Mouse (Mus musculus) ES-E14 (cell line): ENCODE data around the gene Lmntd1. TPM values are rescaled to one million over a fixed set of nuclear protein-coding genes. Genes with fewer than 3 reads are reported as not detected.

Experiments used
- DNase-seq: peaks from one replicate; pipeline ENCODE4 v3.0.0-alpha.2; 2013; ENCODE audit warnings: low read depth, low spot score
- H3K27ac ChIP-seq: 2 replicates; pipeline ENCODE4 v1.5.1; 2012; ENCODE audit warnings: low read depth, mild to moderate bottlenecking, low read length, moderate library complexity, mixed read lengths; ENCODE audit not compliant: poor library complexity, insufficient read depth, severe bottlenecking
- H3K36me3 ChIP-seq: 2 replicates; pipeline ENCODE4 v1.6.1; 2012; ENCODE audit warnings: mild to moderate bottlenecking, low read length, moderate library complexity, mixed read lengths; ENCODE audit not compliant: control insufficient read depth, poor library complexity, insufficient read depth, severe bottlenecking
- H3K4me1 ChIP-seq, 2 experiments: fragments of 150-350 bp in 1 of 2; sonication (generic) in 1 of 2; 2 replicates each; pipeline ENCODE4 v1.6.1; 2012; ENCODE audit warnings: low read length in 2 of 2, mild to moderate bottlenecking in 1 of 2, mixed read lengths in 1 of 2; ENCODE audit not compliant: control insufficient read depth in 2 of 2, insufficient read depth in 2 of 2, poor library complexity in 1 of 2
- H3K4me3 ChIP-seq, 2 experiments: fragments of 150-350 bp in 1 of 2; sonication (generic) in 1 of 2; 2 replicates each; pipeline ENCODE4 v1.5.1; 2012; ENCODE audit warnings: low read length in 2 of 2, low read depth in 1 of 2, mild to moderate bottlenecking in 1 of 2, mixed read lengths in 1 of 2; ENCODE audit not compliant: insufficient read depth in 1 of 2, poor library complexity in 1 of 2, severe bottlenecking in 1 of 2
- H3K9ac ChIP-seq: 2 replicates; pipeline ENCODE4 v1.6.1; 2012; ENCODE audit warnings: low read depth, mild to moderate bottlenecking, low read length, mixed read lengths; ENCODE audit not compliant: poor library complexity, insufficient read depth, severe bottlenecking
- H3K9me3 ChIP-seq: fragments of 150-350 bp; sonication (generic); 2 replicates; pipeline ENCODE4 v1.6.1; 2012; ENCODE audit warnings: low read depth, mild to moderate bottlenecking, low read length; ENCODE audit not compliant: control insufficient read depth, insufficient read depth
- CHD2 ChIP-seq: IDR thresholded peaks from 2 replicates; pipeline ENCODE4 v1.6.1; 2014; ENCODE audit warnings: mild to moderate bottlenecking, low read depth, low read length, inconsistent platforms
- HCFC1 ChIP-seq: IDR thresholded peaks from 2 replicates; pipeline ENCODE4 v1.6.1; 2012; ENCODE audit warnings: low read length, inconsistent platforms, borderline replicate concordance; ENCODE audit not compliant: insufficient read depth
- MAFK ChIP-seq: IDR thresholded peaks from 2 replicates; pipeline ENCODE4 v1.6.1; 2014; ENCODE audit warnings: mild to moderate bottlenecking, low read depth, low read length, inconsistent platforms; ENCODE audit not compliant: insufficient read depth
- ZC3H11A ChIP-seq: IDR thresholded peaks from 2 replicates; pipeline ENCODE4 v1.6.1; 2012; ENCODE audit warnings: low read depth, mild to moderate bottlenecking, inconsistent platforms, low read length, borderline replicate concordance
- ZNF384 ChIP-seq: IDR thresholded peaks from 2 replicates; pipeline ENCODE4 v1.6.1; 2012; ENCODE audit warnings: low read depth, low read length, inconsistent platforms
- in situ Hi-C, 2 experiments: fragments of 600-800 bp; cut with MboI; formaldehyde crosslinking; loops; one replicate each; pipeline ENCODE4 v1.15.1; 2025; ENCODE audit warnings: low sequenced_read_pairs in 2 of 2, inconsistent platforms in 1 of 2; ENCODE audit not compliant: unreplicated experiment in 2 of 2
- total RNA-seq: library from RNA; depleted of rRNA; stranded (reverse); fragments of 300-350 nt; gene quantifications from 2 replicates; pipeline ENCODE4 v1.2.3, GENCODE M21; 2012

The Lmntd1 gene
- total RNA-seq, 1 experiment, result not detected

DNA sequence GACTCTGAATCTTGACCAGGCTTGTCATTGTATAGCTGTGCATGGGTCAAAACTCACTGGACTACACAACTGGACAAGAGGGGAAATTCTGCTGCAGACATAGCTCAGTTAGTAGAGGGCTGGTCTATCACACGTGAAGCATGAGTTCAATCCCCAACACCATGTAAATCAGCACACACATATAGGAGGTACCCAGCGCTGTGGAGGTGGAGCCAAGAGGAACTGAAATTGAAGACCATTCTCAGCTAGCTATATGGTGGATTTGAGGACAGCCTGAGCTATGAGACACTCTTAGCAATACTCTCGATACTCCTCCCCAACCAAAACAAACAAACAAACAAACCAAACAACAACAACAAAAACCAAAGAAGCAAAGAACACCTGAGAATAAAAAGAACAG, 279.9 kb downstream of the Lmntd1 start:
- in situ Hi-C loops, result loop anchor here in 1 of 2 experiments (25.0 kb wide), 1 partner anchor 122 kb away; the partner anchor contains the start of genes Casc1 and Etfrf1
- Histone ChIP-seq H3K9ac (no peak overlapping the region), H3K4me3 (no peak overlapping the region), H3K9me3 (no peaks in the 10 kb centered on the region), H3K4me1 (peaks cover 4 to 10% of the 10 kb centered on the region in 2 experiments; a peak in 2 of 4 replicates), H3K36me3 (no peaks in the 10 kb centered on the region), H3K27ac (no peak overlapping the region)
- TF ChIP-seq ZC3H11A (no peak), MAFK (no peak), CHD2 (no peak), ZNF384 (no peak), HCFC1 (no peak)
- DNase-seq, result no peak

DNA sequence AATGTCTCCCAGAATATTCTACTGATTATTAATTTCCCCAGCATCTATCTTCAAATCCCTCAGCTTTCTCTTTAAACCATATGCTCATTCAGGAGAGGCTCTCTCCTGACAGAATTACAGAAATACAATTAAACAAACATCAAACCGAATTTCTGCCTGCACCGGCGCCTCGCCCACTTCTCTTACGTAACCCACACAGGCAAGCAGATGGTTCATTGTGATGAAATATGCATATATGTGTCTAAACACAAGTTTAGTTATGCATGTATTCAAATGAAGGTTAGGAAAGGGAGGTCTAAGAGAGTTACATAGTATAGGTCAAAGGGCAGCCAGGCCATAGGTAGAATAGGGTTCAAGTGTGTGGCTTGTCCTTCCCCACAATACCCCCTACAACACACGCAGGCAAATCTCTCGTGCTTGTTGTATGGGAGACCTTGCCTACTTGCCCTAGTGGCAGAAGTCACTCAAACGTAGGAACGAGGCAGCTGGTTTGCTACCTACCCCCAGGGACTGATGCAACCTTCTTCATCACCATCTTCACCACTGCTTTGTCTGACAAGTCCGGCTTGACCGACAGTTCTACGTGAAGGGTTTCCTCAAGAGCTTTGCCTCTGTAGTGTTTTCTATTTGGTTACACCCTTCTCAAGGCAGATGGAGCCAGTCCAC, 287.8 kb downstream of the Lmntd1 start:
- H3K4me1 ChIP-seq, result peaks cover 0 to 5% of the 10 kb centered on the region in 2 experiments; a peak in 1 of 4 replicates
- no peak overlapping the region for H3K9ac ChIP-seq
- in situ Hi-C loops, result loop anchor here in 1 of 2 experiments (25.0 kb wide), 1 partner anchor 114 kb away; the partner anchor contains the start of genes Casc1 and Etfrf1
- no peak overlapping the region for H3K4me3 ChIP-seq
- DNase-seq, result no peak
- no peak overlapping the region for H3K27ac ChIP-seq
- no peaks in the 10 kb centered on the region for H3K9me3 ChIP-seq
- H3K36me3 ChIP-seq, result no peaks in the 10 kb centered on the region
- TF ChIP-seq ZNF384 (no peak), CHD2 (no peak), ZC3H11A (no peak), MAFK (no peak), HCFC1 (no peak)

DNA sequence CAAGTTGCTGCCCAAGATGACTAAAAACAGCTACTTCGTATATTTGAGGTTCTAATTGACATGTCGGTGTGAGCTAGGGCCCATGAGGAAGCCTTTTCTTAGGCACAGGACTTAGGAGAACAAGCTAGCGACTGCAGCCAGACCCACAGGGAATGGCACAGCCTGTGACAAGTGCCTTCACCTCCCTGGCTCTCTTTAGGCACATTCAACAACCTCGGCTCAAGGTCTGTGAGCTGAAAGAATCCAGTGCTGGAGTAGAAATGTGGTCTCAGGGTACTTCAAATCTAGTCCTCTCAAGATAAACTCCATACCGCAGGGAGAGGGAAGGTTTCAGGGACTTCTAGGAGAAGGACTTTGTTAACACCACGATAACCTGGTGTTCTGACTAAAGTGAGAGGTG, 289.0 kb downstream of the Lmntd1 start:
- no peaks in the 10 kb centered on the region for H3K9me3 ChIP-seq
- no peaks in the 10 kb centered on the region for H3K36me3 ChIP-seq
- in situ Hi-C loops, result loop anchor here in 1 of 2 experiments (25.0 kb wide), 1 partner anchor 113 kb away; the partner anchor contains the start of genes Casc1 and Etfrf1
- H3K27ac ChIP-seq, result no peak overlapping the region
- no peak for DNase-seq
- no peak overlapping the region for H3K9ac ChIP-seq
- TF ChIP-seq MAFK (no peak), ZNF384 (no peak), ZC3H11A (no peak), HCFC1 (no peak), CHD2 (no peak)
- peaks cover 0 to 5% of the 10 kb centered on the region in 2 experiments; a peak in 1 of 4 replicates for H3K4me1 ChIP-seq
- no peak overlapping the region for H3K4me3 ChIP-seq

DNA sequence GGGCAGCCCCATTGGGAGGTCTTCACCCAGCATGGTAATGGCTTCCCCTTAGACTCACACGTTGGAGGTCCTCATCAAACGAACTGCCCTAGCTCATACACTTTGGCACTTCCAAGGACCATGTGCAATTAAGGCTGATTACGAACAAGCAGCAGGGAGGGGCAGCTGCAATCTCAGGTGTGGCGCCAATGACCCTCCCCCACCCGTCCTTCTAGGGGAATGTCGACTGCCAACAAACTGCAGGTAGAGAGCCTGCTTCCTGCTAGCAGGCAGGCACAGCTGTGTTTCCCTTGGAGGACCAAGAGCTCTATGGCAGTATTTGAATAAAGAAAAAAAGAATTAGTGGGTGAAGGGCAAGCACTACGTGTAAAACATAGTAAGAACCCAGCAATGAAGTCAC, 289.6 kb downstream of the Lmntd1 start:
- no peaks in the 10 kb centered on the region for H3K9me3 ChIP-seq
- DNase-seq, result no peak
- H3K4me1 ChIP-seq, result peaks cover 0 to 5% of the 10 kb centered on the region in 2 experiments; a peak in 1 of 4 replicates
- no peak overlapping the region for H3K4me3 ChIP-seq
- H3K27ac ChIP-seq, result no peak overlapping the region
- in situ Hi-C loops, result no loop called here
- no peaks in the 10 kb centered on the region for H3K36me3 ChIP-seq
- H3K9ac ChIP-seq, result no peak overlapping the region
- TF ChIP-seq MAFK (no peak), CHD2 (no peak), ZNF384 (no peak), HCFC1 (no peak), ZC3H11A (no peak)

DNA sequence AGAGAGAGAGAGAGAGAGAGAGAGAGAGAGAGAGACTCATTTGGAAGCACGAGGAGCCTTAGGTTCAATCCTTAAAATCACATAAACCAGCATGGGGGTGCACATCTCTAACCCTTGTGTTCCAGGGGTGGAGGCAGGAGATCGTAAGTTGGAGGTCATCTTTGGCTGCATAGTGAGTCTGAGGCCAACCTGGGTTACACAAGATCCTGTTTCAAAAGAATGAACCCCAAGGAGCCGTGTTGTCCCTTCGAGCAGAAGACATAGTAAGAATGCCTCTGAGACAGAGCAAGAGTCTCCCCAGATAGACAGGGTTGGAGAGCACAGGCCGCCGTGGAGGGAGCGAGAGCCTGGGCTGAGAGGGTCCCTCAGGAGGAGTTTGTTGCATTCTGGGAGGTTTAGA, 291.9 kb downstream of the Lmntd1 start:
- H3K4me3 ChIP-seq, result no peak overlapping the region
- no peak overlapping the region for H3K9ac ChIP-seq
- H3K4me1 ChIP-seq, result peaks cover 0 to 5% of the 10 kb centered on the region in 2 experiments; a peak in 1 of 4 replicates
- no peak for DNase-seq
- no peaks in the 10 kb centered on the region for H3K36me3 ChIP-seq
- in situ Hi-C loops, result no loop called here
- H3K9me3 ChIP-seq, result no peaks in the 10 kb centered on the region
- TF ChIP-seq CHD2 (no peak), MAFK (no peak), ZC3H11A (no peak), ZNF384 (no peak), HCFC1 (no peak)
- H3K27ac ChIP-seq, result no peak overlapping the region
